Mouse (Mus musculus): ENCODE measurements around the gene Astl. TPM values are rescaled to one million over a fixed set of nuclear protein-coding genes. Genes with fewer than 3 reads are reported as not detected.

Astl gene
- polyA plus RNA-seq, 1 experiment: not detected

- 25% methylated on average over 12 of the region's 12 CpGs for WGBS
- Histone ChIP-seq H3K4me3 (replicated peaks; ENCODE audit: control insufficient read depth, low read depth, low read length) (no peak overlapping the region), H3K27ac (ENCODE audit: control insufficient read depth, insufficient read depth, low read depth, low read length, poor library complexity) (0 out of 2 replicates have a peak overlapping the region, but pooled peaks have one; percentile 13), H3K4me1 (ENCODE audit: control insufficient read depth, insufficient read depth, low read length) (peaks cover 12% of the 10 kb centered on the region)
- no peak for TF ChIP-seq POLR2A (IDR thresholded peaks at IDR 0.05; ENCODE audit: borderline replicate concordance, control insufficient read depth, low read depth, low read length)
- TF ChIP-seq CTCF (IDR thresholded peaks at IDR 0.05; ENCODE audit: control insufficient read depth, insufficient read depth, low read length): no peak
Measured at GRCm38 (mm10) chr2:127328090-127328851, 10.2 kb upstream of the Astl start.

DNA sequence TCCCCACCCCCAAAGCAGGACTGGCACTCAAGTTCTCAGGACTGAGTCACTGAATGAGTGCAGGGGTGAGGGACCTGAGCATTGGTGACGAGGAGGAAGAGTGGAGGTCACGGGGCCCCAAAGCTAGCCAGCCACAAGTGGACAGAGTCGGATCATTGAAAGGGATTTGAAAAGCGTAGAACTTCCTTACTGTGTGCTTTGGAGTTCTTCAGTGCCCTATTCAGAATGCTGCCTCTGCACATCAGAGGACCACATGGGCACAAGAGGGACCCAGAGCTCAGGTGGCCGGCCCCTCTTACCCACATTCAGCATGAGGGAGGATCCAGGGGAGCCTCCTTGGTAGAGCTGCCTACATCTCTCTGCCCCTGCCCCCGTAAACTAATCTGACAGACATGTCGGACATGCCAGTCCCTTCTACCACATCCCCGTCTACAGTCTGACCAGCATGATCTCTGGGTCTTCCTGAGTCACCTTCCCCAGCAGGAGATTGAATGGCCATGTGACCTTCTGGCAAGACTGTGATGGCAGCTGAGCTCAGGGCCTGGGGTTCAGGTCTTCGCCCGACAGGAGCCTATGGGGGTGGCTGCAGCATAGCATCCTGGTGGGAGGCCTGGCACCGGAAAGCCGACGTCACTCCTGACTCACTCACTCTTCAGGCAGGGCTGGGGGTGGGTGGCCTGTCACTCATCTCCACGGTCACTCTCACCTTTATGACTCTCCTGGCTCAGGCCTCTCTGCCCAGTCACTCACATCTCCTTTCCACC lies 5.5 kb upstream of the Astl start:
- H3K4me3 ChIP-seq (replicated peaks; ENCODE audit: control insufficient read depth, low read depth, low read length): no peak overlapping the region
- 55% methylated on average over 14 of the region's 14 CpGs for WGBS
- TF ChIP-seq CTCF (IDR thresholded peaks at IDR 0.05; ENCODE audit: control insufficient read depth, insufficient read depth, low read length) (no peak), POLR2A (IDR thresholded peaks at IDR 0.05; ENCODE audit: borderline replicate concordance, control insufficient read depth, low read depth, low read length) (no peak)
- peak overlapping the region; percentile 9 for H3K27ac ChIP-seq (ENCODE audit: control insufficient read depth, insufficient read depth, low read depth, low read length, poor library complexity)
- H3K4me1 ChIP-seq (ENCODE audit: control insufficient read depth, insufficient read depth, low read length): peaks cover 11% of the 10 kb centered on the region

GRCm38 (mm10) chr2:127333945-127334603 lies 4.4 kb upstream of the Astl start:
- Histone ChIP-seq H3K27ac (ENCODE audit: control insufficient read depth, insufficient read depth, low read depth, low read length, poor library complexity) (peak overlapping the region; percentile 91), H3K4me1 (ENCODE audit: control insufficient read depth, insufficient read depth, low read length) (peaks cover 3% of the 10 kb centered on the region; the same call in 1 of the 2 replicates), H3K4me3 (replicated peaks; ENCODE audit: control insufficient read depth, low read depth, low read length) (peak overlapping the region; percentile 26)
- TF ChIP-seq POLR2A (IDR thresholded peaks at IDR 0.05; ENCODE audit: borderline replicate concordance, control insufficient read depth, low read depth, low read length) (no peak), CTCF (IDR thresholded peaks at IDR 0.05; ENCODE audit: control insufficient read depth, insufficient read depth, low read length) (no peak)
- WGBS: 50% methylated on average over 5 of the region's 5 CpGs

- peaks cover 3% of the 10 kb centered on the region; the same call in 1 of the 2 replicates for H3K4me1 ChIP-seq (ENCODE audit: control insufficient read depth, insufficient read depth, low read length)
- peak overlapping the region; percentile 12 for H3K4me3 ChIP-seq (replicated peaks; ENCODE audit: control insufficient read depth, low read depth, low read length)
- TF ChIP-seq POLR2A (IDR thresholded peaks at IDR 0.05; ENCODE audit: borderline replicate concordance, control insufficient read depth, low read depth, low read length): no peak
- TF ChIP-seq CTCF (IDR thresholded peaks at IDR 0.05; ENCODE audit: control insufficient read depth, insufficient read depth, low read length): no peak
- H3K27ac ChIP-seq (ENCODE audit: control insufficient read depth, insufficient read depth, low read depth, low read length, poor library complexity): peak overlapping the region; percentile 91
- WGBS: 3% methylated on average over 11 of the region's 11 CpGs
Measured at GRCm38 (mm10) chr2:127335078-127335541, 3.3 kb upstream of the Astl start.

- Histone ChIP-seq H3K27ac (ENCODE audit: control insufficient read depth, insufficient read depth, low read depth, low read length, poor library complexity) (peak within 1 kb of the TSS; percentile 97), H3K4me1 (ENCODE audit: control insufficient read depth, insufficient read depth, low read length) (peaks cover 3% of the 10 kb centered on the region; the same call in 1 of the 2 replicates), H3K4me3 (replicated peaks; ENCODE audit: control insufficient read depth, low read depth, low read length) (peak within 1 kb of the TSS; percentile 78)
- TF ChIP-seq CTCF (IDR thresholded peaks at IDR 0.05; ENCODE audit: control insufficient read depth, insufficient read depth, low read length) (no peak), POLR2A (IDR thresholded peaks at IDR 0.05; ENCODE audit: borderline replicate concordance, control insufficient read depth, low read depth, low read length) (peak; percentile 99)
- under 1% methylated on average over 76 of the region's 76 CpGs for WGBS
Measured at GRCm38 (mm10) chr2:127335767-127336496, 2.5 kb upstream of the Astl start, which contains the start of gene Dusp2. Dusp2 (plus strand) TSS chr2:127336159.

DNA sequence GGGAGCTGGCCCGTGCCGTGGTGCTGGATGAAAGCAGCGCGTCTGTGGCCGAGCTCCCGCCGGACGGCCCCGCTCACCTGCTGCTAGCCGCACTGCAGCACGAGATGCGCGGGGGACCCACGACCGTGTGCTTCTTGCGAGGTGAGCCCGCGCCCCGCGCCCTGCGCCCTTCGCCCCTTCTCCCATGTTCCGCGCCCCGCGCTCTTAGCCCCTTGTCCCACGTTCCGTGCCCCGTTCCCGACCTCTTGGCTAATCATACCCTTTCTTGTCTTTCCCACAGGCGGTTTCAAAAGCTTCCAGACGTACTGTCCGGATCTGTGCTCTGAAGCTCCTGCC lies 2.0 kb upstream of the Astl start:
- Histone ChIP-seq H3K27ac (ENCODE audit: control insufficient read depth, insufficient read depth, low read depth, low read length, poor library complexity) (peak overlapping the region; percentile 97), H3K4me3 (replicated peaks; ENCODE audit: control insufficient read depth, low read depth, low read length) (peak overlapping the region; percentile 78), H3K4me1 (ENCODE audit: control insufficient read depth, insufficient read depth, low read length) (peaks cover 3% of the 10 kb centered on the region; the same call in 1 of the 2 replicates)
- TF ChIP-seq CTCF (IDR thresholded peaks at IDR 0.05; ENCODE audit: control insufficient read depth, insufficient read depth, low read length) (no peak), POLR2A (IDR thresholded peaks at IDR 0.05; ENCODE audit: borderline replicate concordance, control insufficient read depth, low read depth, low read length) (no peak)
- 1% methylated on average over 33 of the region's 33 CpGs for WGBS

- no peak for TF ChIP-seq POLR2A (IDR thresholded peaks at IDR 0.05; ENCODE audit: borderline replicate concordance, control insufficient read depth, low read depth, low read length)
- TF ChIP-seq CTCF (IDR thresholded peaks at IDR 0.05; ENCODE audit: control insufficient read depth, insufficient read depth, low read length): no peak
- Histone ChIP-seq H3K27ac (ENCODE audit: control insufficient read depth, insufficient read depth, low read depth, low read length, poor library complexity) (peak overlapping the region; percentile 97), H3K4me3 (replicated peaks; ENCODE audit: control insufficient read depth, low read depth, low read length) (peak overlapping the region; percentile 78), H3K4me1 (ENCODE audit: control insufficient read depth, insufficient read depth, low read length) (peaks cover 3% of the 10 kb centered on the region; the same call in 1 of the 2 replicates)
- 2% methylated on average over 5 of the region's 5 CpGs for WGBS
Measured at GRCm38 (mm10) chr2:127336885-127337284, 1.6 kb upstream of the Astl start.

All from bone marrow, adult 2 months (tissue).